Mouse (Mus musculus): ENCODE data around the gene Gripap1. TPM values are rescaled to one million over a fixed set of nuclear protein-coding genes. Genes with fewer than 3 reads are reported as not detected.
"Not testable (repeated sequence)": the region's sequence is repeated elsewhere in the genome, so short reads cannot be mapped to it uniquely, and the experiment has no call there.

Gene Gripap1
- 10 to 100 TPM; 52.0 to 64.8 TPM for total RNA-seq (2021)
- long read RNA-seq, experiment 1, transcript Gripap1-201 (25 exons, 3,156 nt): major isoform, 7 of 16 reads
- long read RNA-seq, experiment 1, partial matches to known transcripts: 2 of 16 reads
- long read RNA-seq, experiment 1, other reads (novel, unspliced or antisense): 7 of 16 reads
- long read RNA-seq, experiment 2, transcript Gripap1-201 (25 exons, 3,156 nt): major isoform, 31 of 72 reads
- long read RNA-seq, experiment 2, transcript Gripap1-203 (26 exons, 3,015 nt): minor isoform, 8 of 72 reads
- long read RNA-seq, experiment 2, partial matches to known transcripts: 7 of 72 reads
- long read RNA-seq, experiment 2, other reads (novel, unspliced or antisense): 25 of 72 reads

DNA sequence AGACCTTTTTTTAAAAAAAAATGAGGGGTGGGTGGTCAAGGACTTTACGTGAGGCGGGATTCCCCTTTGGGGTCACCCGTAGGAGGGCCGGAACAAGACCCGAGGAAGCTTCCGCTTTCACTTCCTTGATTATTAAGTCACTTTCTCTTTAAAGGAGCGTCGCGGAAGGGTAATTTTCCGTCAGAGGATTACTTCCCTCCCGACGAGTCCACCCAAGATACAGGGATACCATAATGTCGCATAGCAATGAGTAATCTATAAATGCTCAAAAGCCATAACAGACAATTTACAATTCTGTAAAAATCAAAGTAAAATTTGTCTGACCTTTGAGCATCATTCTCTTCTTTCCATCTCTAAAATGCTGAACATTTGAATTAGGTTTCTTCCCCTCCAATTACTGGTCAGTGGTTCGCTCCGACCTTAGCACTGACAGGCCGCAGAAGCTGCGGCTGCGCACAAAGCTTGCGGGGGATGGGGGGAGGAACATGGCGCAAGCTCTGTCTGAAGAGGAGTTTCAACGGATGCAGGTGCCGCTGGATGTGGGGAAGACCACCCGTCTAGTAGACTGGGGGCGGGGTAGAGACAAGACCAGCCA is at the start of gene Gripap1:
Gene Gripap1 (plus strand): TSS at position 224 of the 595 bp plus-strand sequence.
- peak; percentile 21 to 26 for DNase-seq (ENCODE audit: low spot score in 2 of 2)

DNA sequence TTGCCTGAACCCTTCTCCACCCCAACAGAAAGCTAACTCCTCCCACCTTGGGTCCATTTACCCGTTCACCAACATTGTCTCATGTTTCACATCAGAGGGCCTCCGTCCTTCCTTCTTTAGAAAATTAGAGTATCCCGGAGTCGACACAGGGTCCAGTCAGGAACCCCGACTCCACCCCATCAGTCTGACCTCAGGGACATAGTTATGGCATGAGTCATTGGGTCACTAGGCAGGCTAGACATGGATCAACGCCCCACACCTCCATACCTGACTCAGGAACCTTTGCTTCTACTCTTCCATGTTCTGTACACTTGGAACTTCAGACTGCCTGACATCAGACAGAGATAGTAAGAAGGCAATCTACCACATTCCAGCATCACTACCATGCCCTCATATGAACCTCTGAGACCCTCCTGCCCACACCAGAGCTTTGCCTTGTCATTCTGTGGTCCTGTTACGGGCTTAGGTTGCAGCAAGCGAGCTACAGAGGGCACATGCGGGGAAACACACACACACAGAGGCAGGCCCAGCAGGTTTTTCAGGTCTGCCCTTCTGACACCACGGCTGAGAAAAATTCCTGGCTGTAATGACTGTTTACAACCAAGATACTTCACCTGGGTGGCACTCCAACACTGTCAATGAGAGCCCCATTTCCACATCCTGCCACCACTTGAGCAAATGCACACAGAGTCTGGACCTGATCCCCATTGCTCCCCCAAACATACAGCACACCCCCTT is 49.3 kb upstream of the Gripap1 start:
- no peak for DNase-seq (ENCODE audit: low spot score in 2 of 2)

GRCm38 (mm10) chrX:7741103-7741502 is 48.5 kb upstream of the Gripap1 start:
- no peak for DNase-seq (ENCODE audit: low spot score in 2 of 2)

- no peak for DNase-seq (ENCODE audit: low spot score in 2 of 2)
These were observed 46.1 kb upstream of the Gripap1 start for GRCm38 (mm10) chrX:7743470-7743869.

GRCm38 (mm10) chrX:7744940-7745339 is 44.6 kb upstream of the Gripap1 start:
- no peak for DNase-seq (ENCODE audit: low spot score in 2 of 2)

- DNase-seq (ENCODE audit: low spot score in 2 of 2): no peak
These were observed 44.1 kb upstream of the Gripap1 start for GRCm38 (mm10) chrX:7745429-7745828.

DNA sequence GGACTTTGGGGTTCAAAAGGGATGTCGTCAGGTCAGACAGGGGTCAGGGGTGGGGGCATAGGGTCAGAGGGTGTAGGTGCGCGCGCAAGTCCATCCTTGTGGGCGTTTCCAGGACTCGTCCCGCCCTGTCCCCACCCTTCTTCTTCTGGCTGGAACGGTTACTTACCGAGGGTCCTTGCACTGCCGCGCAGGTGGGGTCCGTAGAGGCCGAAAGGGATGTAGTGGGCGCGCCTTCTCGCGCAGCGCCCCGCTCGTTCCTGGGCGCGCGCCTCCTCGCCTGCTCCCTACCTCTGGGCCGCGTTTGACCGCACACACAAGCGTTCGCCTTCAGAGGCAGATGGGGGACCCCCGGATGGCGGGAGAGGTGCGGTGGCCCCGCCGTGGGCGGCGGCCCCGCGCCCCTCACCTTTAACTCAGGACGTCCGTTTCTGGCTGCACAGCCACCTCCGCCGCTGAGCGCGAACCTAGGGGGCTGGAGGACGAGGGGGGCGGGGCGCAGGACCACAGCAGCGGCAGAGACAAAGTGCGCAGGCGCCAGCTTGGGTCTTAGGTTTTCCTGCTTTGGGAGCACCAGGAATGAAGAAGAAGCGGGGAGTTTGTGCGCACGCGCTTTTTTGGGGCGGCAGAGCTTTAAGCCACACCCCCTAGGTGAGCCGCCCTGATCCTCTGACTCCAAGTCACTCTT is 39.0 kb upstream of the Gripap1 start, which contains the start of gene Ccdc120:
Gene Ccdc120 (minus strand): TSS at position 474 of the 685 bp plus-strand sequence.
- peak in 1 of 2 experiments; percentile 19 for DNase-seq (ENCODE audit: low spot score in 2 of 2)

DNA sequence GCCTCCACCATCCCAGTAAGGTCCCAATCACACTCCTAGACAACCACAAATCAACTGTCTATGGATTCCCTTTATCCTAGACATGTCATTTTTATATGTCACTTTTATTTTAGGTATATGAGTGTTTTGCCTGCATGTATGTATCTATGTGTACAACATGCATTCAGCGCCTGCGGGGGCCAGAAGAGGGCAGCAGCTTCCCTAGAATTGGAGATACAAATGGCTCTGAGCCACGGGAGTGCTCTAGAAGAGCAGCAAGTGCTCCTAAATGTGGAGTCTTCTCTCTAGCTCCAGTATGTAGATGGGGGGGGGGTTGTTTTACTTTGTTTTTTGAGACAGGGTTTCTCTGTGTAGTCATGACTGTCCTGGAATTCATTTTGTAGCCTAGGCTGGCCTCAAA is 35.9 kb upstream of the Gripap1 start:
- not testable (repeated sequence) for DNase-seq (ENCODE audit: low spot score in 2 of 2)

DNA sequence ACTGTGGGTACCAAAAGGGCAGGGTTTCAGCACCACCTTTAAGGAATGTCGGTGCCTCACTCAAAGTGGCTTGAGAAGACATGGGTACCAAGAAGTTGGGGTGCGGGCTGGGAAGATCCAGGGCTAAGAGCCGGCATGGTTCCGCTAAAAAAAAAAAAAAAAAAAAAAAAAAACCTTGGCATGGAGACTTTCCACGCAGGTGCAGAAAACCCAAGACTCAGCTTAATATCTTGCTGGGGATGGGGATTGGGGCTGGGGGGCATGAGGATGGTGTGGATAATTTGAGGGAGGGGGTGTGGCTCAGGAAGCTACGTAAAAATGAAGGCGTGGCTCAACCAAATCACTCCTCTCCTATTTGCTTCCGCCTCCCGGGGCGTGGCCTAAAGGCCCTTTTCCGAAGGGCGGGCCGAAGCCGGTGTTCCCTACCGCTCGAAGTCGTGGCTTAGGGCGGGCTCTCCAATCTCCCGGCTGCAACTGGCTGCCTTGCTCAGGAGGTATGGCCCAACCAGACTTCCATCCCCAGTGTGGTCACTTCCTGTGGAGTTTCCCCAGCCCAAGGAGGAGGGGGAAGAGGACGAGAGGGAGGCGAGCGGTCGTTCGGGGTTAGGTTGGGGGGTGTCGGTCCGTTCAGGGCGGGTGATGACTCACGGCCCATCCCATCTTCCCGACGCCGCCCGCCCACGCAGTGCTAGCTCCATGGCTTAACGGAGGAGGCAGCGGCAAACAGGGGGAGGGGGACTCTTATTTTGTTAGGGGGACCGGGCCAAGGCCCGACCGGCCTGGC is 27.2 kb upstream of the Gripap1 start, which contains the start of gene Tfe3:
Gene Tfe3 (plus strand): TSS at position 424 of the 784 bp plus-strand sequence.
- DNase-seq (ENCODE audit: low spot score in 2 of 2): peak; percentile 63 to 69

DNA sequence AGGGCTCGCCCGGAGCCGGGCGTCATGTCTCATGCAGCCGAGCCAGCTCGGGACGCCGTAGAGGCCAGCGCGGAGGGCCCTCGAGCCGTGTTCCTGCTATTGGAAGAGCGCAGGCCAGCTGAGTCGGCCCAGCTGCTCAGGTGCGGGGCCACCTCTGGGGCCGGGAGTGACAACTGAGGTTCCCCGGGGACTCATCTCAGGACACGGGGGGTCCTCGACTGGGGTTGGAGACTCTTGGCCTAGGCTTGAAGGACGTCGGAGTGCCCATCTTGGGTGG is 26.7 kb upstream of the Gripap1 start:
- DNase-seq (ENCODE audit: low spot score in 2 of 2): no peak

GRCm38 (mm10) chrX:7763631-7764393 is 25.8 kb upstream of the Gripap1 start:
- no peak for DNase-seq (ENCODE audit: low spot score in 2 of 2)

GRCm38 (mm10) chrX:7764657-7765280 is 24.8 kb upstream of the Gripap1 start:
- no peak for DNase-seq (ENCODE audit: low spot score in 2 of 2)

DNA sequence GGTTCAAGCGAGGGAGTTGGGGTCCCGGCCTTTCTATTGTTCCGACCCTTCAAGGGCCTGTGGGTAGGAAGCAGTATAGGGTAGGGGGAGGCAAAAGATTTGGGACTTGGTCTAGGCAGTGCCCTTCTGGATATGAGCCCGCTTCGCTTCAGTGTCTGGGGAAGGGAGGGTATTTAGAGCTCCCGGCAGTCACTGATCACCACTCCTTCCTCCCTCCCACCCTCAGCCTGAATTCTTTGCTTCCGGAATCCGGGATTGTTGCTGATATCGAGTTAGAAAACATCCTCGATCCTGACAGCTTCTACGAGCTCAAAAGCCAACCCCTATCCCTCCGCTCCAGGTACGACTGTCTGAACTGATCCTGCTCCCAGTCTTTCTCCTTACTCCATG is 24.3 kb upstream of the Gripap1 start:
- DNase-seq (ENCODE audit: low spot score in 2 of 2): no peak

DNA sequence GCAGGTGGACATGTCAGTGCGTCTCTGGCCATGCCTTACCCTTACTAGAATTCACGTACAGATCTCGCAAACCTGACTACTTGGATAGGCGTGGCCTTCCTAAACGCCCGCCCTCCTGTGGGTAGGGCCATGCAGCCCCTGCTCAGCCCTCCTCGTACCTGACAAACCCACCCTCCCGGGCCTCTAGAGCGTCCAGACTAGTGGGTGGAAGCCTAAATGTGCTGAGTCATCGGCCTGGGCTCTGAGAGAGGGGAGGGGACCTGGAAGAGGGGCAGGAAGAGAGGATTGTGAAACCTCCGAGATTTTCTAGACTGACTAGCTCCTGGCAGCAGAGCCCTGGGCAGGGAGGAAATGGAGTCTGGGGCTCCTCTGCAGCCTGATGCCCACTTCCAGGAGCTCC is 23.8 kb upstream of the Gripap1 start:
- DNase-seq (ENCODE audit: low spot score in 2 of 2): no peak

GRCm38 (mm10) chrX:7769302-7770017 is 20.1 kb upstream of the Gripap1 start:
- no peak for DNase-seq (ENCODE audit: low spot score in 2 of 2)

DNA sequence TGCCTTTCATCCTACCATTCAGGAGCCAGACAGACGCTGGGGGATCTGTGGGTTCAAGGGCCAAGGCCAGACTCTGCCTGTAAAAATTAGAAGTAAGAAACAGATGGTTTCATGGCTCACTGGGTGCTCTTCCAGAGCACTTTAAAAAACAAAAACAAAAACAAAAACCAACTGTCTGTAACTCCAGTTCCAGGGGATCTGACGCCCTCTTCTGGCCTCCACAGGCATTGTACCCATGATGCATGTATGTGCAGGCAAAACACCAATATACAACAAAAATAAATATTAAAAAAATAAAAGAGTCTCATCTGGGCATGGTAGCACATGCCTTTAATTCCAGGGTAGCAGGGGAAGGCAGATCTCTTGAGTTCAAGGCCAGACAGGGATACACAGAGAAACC is 16.8 kb upstream of the Gripap1 start:
- DNase-seq (ENCODE audit: low spot score in 2 of 2): no peak

DNA sequence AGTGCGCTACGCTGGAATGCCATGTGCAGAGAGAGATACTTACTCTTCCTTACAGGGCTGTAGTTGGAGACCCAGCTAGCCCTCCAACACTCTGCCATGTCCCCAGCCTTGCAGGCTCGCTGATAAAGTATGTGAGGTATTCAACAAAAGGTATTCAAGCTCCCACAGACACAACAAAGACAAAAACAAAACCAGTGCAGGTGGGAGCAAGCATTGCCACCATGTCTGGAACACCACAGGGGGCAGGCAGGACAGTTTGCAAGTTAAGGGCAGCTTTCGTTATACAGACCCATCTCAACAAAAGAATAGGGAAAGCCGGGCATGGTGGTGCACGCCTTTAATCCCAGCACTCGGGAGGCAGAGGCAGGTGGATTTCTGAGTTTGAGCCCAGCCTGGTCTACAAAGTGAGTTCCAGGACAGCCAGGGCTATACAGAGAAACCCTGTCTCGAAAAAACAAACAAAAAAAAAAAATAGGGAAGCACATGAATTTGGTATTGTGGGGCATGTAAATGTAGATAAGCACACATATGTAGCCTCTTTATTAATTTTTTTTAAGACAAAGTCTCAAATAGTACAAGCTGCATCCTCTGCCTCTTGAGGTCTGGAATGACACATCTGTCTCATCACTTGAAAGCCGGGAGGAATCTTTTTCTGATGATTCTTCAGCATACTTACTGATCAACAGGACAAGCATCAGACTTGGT is 13.9 kb upstream of the Gripap1 start:
- DNase-seq (ENCODE audit: low spot score in 2 of 2): no peak
